Mouse (Mus musculus): ENCODE data around the gene Gm13090. TPM values are rescaled to one million over a fixed set of nuclear protein-coding genes. Genes with fewer than 3 reads are reported as not detected.

Gene Gm13090
- polyA plus RNA-seq, 1 experiment, result not detected

DNA sequence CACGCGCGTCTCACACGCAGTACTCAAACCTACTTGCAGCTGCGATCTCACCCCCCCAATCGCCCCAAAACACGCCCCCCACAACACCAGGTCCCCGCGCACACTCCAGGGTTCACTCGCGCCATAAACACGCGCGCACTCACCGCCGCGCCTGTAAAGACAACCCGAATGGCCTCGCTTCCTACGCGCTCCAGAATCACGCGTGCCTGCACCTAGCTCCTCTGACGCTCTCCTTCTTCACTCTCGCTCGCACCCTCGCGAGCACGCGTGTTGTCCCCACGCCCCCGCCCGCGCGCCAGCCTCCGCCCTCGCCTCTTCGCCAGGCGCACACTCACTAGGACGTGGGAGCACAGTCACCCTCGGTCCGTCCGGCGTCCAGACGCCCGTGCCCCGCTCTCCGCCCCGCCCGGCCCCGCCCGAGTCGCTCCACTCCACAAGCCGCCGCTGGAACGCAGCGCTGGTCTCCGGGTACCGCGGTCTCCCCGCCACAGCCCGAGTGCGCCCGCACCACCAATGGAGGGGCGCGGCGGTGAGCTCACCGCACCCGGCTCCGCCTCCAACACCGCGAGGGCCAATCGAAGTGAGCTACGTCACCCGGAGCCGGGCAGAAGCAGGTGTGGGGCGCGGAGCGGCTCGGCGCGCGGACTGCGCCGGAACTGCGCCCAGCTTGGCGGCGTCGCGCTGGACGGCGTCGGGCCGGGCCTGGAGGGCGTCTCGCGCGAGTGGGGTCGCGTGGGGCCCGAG, 18.8 kb downstream of the Gm13090 start:
- peak; percentile 82 for DNase-seq

DNA sequence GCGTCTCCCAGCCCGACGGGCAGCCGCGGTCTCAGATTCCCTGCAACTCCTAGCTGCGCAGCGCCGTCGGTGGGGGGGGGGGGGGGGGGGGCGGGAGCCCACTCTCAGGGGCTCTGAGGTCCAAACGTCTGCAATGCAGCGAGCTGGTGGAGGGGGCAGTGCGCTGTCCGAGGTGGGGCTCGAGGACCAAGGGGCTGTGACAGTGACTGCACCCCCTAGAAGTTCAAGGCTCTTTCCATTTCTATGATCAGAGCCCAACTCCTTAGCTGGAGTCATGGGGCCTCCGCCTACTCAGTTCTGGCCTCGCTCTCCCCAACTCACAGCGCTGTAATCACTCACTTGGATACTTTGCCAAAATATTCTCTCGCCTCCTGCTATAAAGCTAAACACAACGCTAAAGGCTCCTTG, 19.5 kb downstream of the Gm13090 start:
- Histone ChIP-seq H3K4me3 (replicated peaks; ENCODE audit: extremely low read depth, low read depth, low read length) (peak overlapping the region; percentile 22), H3K4me1 (ENCODE audit: control insufficient read depth, insufficient read depth, low read length) (no peaks in the 10 kb centered on the region)
- TF ChIP-seq POLR2A (IDR thresholded peaks at IDR 0.05; ENCODE audit: borderline replicate concordance, extremely low read depth, low read depth, low read length) (no peak), CTCF (IDR thresholded peaks at IDR 0.05; ENCODE audit: insufficient read depth, low read length) (no peak)
- WGBS, result 6% methylated on average over 16 of the region's 20 CpGs
- no peak for DNase-seq

More for the DNA sequence above, 18.8 kb downstream of the Gm13090 start:
- TF ChIP-seq POLR2A (IDR thresholded peaks at IDR 0.05; ENCODE audit: borderline replicate concordance, extremely low read depth, low read depth, low read length) (no peak), CTCF (IDR thresholded peaks at IDR 0.05; ENCODE audit: insufficient read depth, low read length) (no peak)
- under 1% methylated on average over 100 of the region's 101 CpGs for WGBS
- Histone ChIP-seq H3K4me1 (ENCODE audit: control insufficient read depth, insufficient read depth, low read length) (no peaks in the 10 kb centered on the region), H3K4me3 (replicated peaks; ENCODE audit: extremely low read depth, low read depth, low read length) (peak overlapping the region; percentile 22)

DNA sequence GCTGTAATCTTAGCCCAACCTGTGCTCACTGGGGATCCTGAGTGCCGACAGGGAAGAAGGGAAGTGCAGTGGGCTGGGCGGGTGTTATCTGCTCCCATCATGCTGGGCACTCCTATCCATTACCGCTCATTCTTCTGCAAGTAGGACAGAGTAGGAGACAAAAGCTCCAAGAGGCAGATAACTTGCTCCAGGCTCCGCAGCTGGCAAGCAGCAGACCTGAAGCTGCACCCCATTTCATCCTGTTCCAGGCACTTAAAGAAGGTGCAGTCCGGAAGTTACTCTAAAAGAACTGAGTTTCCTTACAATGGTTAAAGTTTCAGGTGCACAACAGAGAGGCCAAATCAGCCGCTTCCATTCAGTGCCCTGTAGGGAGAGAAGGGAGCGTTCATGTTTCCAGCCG, 21.9 kb downstream of the Gm13090 start:
- DNase-seq, result no peak
- no peaks in the 10 kb centered on the region for H3K4me1 ChIP-seq (ENCODE audit: control insufficient read depth, insufficient read depth, low read length)
- no peak for TF ChIP-seq POLR2A (IDR thresholded peaks at IDR 0.05; ENCODE audit: borderline replicate concordance, extremely low read depth, low read depth, low read length)
- H3K4me3 ChIP-seq (replicated peaks; ENCODE audit: extremely low read depth, low read depth, low read length), result no peak overlapping the region
- WGBS, result 50% methylated on average over 8 of the region's 8 CpGs

DNA sequence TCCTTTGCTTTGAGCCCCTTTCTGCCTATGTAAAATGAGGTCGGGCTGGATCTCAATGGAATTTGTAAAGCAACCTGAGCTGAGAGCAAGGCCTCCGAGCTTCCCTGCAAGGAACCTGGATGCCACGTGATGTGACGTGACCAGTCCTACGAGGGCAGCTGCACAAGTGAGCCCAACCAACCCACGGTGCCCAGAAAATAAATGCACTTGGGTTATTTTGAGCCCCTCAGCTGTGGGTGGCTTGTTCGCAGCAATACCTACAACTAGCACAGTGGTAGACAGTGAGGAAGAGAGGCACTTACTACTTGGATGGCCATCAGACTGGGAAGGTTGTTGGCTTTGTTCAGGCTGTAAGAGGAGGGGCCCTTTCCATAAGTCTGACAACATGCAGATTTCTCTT, 25.2 kb downstream of the Gm13090 start:
- TF ChIP-seq POLR2A (IDR thresholded peaks at IDR 0.05; ENCODE audit: borderline replicate concordance, extremely low read depth, low read depth, low read length) (no peak), CTCF (IDR thresholded peaks at IDR 0.05; ENCODE audit: insufficient read depth, low read length) (no peak)
- Histone ChIP-seq H3K4me3 (replicated peaks; ENCODE audit: extremely low read depth, low read depth, low read length) (no peak overlapping the region), H3K4me1 (ENCODE audit: control insufficient read depth, insufficient read depth, low read length) (no peaks in the 10 kb centered on the region)
- no peak for DNase-seq
- 81% methylated on average over 7 of the region's 7 CpGs for WGBS

DNA sequence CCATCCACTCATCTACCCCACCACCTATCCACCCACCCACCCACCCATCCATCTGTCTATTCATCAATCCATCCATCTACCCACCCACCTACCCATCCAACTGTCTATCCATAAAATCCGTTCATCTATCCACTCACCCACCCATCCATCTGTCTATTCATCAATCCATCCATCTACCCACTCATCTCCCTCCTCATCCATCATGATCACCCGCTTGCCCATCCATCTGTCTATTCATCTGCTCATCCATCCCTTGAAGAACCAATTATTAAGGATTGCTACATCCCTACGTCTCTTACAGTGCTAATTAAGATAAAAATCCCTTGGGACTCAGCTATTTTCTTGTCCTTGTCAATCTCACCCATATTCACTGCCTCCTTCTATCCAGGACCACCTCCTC, 29.5 kb downstream of the Gm13090 start:
- TF ChIP-seq POLR2A (IDR thresholded peaks at IDR 0.05; ENCODE audit: borderline replicate concordance, extremely low read depth, low read depth, low read length) (no peak), CTCF (IDR thresholded peaks at IDR 0.05; ENCODE audit: insufficient read depth, low read length) (no peak)
- Histone ChIP-seq H3K4me3 (replicated peaks; ENCODE audit: extremely low read depth, low read depth, low read length) (no peak overlapping the region), H3K4me1 (ENCODE audit: control insufficient read depth, insufficient read depth, low read length) (no peaks in the 10 kb centered on the region)
- no peak for DNase-seq
- 78% methylated on average over 3 of the region's 3 CpGs for WGBS

DNA sequence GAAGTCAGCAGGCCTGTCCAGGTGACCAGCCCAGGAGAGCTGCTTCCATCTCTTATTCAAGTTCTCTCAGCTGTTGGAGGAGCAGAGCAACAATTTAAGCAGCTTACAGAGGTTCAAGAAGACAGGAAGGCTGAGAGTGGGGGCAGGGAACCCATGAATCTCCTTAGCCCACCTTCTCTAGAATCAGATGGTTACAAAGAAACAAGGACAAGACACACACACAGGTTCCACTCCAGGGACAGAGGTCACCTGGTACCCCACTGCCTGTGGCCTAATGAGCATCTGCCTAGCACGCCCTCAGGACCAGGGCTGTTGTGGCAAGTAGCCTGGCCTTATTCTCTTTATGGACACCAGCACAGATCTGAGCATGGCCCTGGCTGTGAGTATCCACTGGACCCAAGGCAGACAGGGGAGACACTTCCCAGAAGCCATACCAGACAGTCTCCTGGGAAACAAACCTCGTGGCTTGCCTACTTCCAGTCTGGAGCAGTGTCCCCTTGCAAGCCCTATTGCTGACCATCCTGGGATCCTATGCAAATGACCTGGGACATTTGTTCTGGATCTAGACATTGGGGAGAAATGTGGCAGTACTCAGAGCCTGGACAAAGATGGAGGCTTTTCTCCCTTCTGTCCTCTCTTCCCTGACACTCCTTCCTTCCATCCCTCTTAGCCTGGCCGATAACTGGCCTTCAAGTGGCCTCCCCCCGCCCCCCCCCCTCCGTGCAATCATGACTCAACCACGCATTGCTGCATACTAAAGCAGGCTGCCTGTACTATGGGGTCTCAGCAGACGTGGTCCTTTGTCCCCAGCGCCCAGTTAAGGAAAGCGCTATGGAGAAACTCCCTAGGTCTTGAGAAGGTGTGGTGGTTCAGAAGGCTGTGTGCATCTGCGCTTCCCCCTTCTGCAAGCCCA, 38.5 kb downstream of the Gm13090 start:
- H3K4me3 ChIP-seq (replicated peaks; ENCODE audit: extremely low read depth, low read depth, low read length), result no peak overlapping the region
- H3K4me1 ChIP-seq (ENCODE audit: control insufficient read depth, insufficient read depth, low read length), result no peaks in the 10 kb centered on the region
- 19% methylated on average over 10 of the region's 10 CpGs for WGBS
- no peak for DNase-seq
- no peak for TF ChIP-seq CTCF (IDR thresholded peaks at IDR 0.05; ENCODE audit: insufficient read depth, low read length)
- no peak for TF ChIP-seq POLR2A (IDR thresholded peaks at IDR 0.05; ENCODE audit: borderline replicate concordance, extremely low read depth, low read depth, low read length)

DNA sequence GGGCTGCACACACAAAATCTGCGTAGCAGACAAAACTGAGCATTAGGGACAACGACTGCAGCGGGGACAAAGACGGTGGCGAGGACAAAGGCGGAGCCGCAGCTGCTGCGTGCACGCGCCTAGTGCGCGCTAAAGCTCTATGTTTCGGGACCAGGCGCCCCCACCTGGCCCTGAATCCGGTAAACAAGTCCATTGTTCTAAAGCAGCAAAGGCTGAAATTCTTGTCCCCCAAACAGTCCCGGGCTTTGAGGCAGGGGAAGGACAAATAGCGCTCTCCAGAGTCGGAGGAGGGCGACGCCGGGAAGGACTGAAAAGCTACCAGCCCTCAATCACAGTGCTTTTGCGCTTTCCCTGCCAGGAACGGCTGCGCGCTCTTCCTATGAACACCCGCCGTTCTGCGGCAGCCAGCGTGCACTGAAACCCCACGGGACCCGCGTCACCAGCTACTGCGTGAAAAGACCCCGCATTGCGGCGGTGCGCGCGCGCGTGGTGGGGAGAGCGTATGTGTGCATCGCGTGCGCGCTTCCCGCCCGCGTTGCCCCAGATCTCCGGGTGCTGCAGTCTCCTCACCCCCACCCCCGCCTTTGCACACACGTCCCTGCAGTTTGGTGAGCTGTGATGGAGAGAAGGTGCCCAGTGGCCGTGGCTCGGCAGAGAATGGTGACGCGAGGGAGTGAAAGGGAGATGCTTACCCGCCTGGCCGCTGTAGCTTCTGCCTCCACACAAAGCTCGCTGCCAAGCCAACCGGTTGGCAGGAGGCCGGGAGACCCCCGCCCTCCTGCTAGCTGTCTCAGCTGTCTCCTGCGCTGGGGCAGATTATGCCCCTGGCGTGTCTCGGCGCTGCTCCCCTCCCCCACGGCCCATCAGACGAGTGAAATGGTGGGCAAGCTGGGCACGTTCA, 39.5 kb downstream of the Gm13090 start:
- Histone ChIP-seq H3K4me1 (ENCODE audit: control insufficient read depth, insufficient read depth, low read length) (no peaks in the 10 kb centered on the region), H3K4me3 (replicated peaks; ENCODE audit: extremely low read depth, low read depth, low read length) (no peak overlapping the region)
- WGBS, result 1% methylated on average over 69 of the region's 69 CpGs
- DNase-seq, result no peak
- no peak for TF ChIP-seq POLR2A (IDR thresholded peaks at IDR 0.05; ENCODE audit: borderline replicate concordance, extremely low read depth, low read depth, low read length)
- TF ChIP-seq CTCF (IDR thresholded peaks at IDR 0.05; ENCODE audit: insufficient read depth, low read length), result no peak

DNA sequence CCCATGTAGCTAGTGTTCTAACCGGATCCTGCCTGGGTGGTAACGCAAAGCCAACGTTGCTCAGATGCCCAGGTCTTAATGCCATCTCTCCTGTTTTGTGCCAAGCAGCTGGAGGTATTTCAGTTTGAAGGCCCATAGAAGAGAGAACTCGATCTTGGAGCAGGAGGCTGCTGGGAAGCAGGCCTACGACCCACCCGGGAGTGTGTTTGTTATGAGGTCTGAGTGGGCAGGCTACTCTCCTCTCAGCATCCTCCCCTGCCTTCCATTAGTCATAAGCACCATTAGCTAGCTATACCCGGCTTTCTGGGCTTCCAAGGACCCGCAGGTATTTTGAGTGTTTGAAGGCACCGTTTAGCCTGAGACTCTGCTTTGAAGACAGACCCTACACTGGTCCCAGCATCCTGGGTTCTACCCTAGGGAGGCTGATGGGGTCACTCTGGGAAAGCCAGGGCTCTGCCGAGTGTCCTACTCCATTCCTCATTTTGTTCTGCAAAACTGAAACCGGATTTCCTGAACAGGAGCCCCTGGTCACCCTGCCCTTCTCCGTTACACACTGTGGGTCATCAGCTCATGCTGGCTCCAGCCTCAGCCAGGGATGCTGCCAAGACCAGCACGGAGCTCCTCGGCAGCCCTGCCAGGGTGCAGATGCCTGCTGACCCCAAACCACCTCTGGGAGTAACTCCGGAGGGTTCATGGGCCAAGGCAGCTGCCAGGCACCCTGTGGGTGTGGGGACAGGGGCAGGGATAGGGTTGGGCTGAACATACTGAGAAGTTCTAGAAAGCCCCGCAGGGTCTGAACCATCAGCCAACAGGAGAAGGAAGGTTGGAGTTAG, 40.6 kb downstream of the Gm13090 start:
- WGBS, result 57% methylated on average over 16 of the region's 16 CpGs

More for the DNA sequence above, 40.6 kb downstream of the Gm13090 start:
- TF ChIP-seq POLR2A (IDR thresholded peaks at IDR 0.05; ENCODE audit: borderline replicate concordance, extremely low read depth, low read depth, low read length), result no peak
- no peak for TF ChIP-seq CTCF (IDR thresholded peaks at IDR 0.05; ENCODE audit: insufficient read depth, low read length)
- DNase-seq, result no peak
- H3K4me3 ChIP-seq (replicated peaks; ENCODE audit: extremely low read depth, low read depth, low read length), result no peak overlapping the region
- no peaks in the 10 kb centered on the region for H3K4me1 ChIP-seq (ENCODE audit: control insufficient read depth, insufficient read depth, low read length)

Data from lung, adult 2 months (tissue).